Mouse (Mus musculus) brain, embryonic 14.5 days (tissue): ENCODE data around the gene Rcc1.

Experiments used
- CTCF ChIP-seq: fragments of 200-500 bp; IDR thresholded peaks from 2 replicates; pipeline ENCODE4 v1.5.1; 2012; ENCODE audit warnings: inconsistent platforms, mild to moderate bottlenecking, moderate library complexity, borderline replicate concordance; ENCODE audit not compliant: insufficient read depth, insufficient read length; ENCODE audit errors: extremely low read depth
- POLR2A ChIP-seq: fragments of 200-500 bp; IDR thresholded peaks from 2 replicates; pipeline ENCODE4 v1.6.1; 2012; ENCODE audit warnings: mild to moderate bottlenecking, inconsistent platforms, borderline replicate concordance; ENCODE audit not compliant: poor library complexity, insufficient read depth, insufficient read length, severe bottlenecking; ENCODE audit errors: extremely low read depth

DNA sequence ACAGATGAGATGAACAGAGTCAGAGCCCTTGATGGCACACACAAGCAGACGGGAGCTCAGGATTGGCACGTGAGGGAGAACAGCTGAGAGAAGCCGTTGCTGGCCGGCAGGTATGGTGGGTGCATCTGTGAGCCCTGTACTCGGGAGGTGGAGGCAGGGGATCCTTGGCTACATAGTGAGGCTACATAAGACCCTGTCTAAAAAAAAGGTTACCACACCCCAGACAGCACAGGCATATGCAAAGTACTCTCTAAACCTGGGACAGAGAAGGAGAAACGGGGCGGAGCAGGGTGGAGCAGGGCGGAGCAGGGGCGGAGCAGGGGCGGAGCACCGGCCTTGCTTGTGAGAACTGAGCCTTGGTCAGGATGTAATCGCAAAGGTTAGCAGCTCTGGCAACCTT lies 2.8 kb upstream of the Rcc1 start:
- TF ChIP-seq CTCF (no peak), POLR2A (no peak)
